Mouse (Mus musculus) ES-E14 (cell line): ENCODE data around the gene Ccl12. TPM values are rescaled to one million over a fixed set of nuclear protein-coding genes. Genes with fewer than 3 reads are reported as not detected.

Experiments used
- DNase-seq: peaks from one replicate; pipeline ENCODE4 v3.0.0-alpha.2; 2013; ENCODE audit warnings: low read depth, low spot score
- H3K27ac ChIP-seq: 2 replicates; pipeline ENCODE4 v1.5.1; 2012; ENCODE audit warnings: low read depth, mild to moderate bottlenecking, low read length, moderate library complexity, mixed read lengths; ENCODE audit not compliant: poor library complexity, insufficient read depth, severe bottlenecking
- H3K36me3 ChIP-seq: 2 replicates; pipeline ENCODE4 v1.6.1; 2012; ENCODE audit warnings: mild to moderate bottlenecking, low read length, moderate library complexity, mixed read lengths; ENCODE audit not compliant: control insufficient read depth, poor library complexity, insufficient read depth, severe bottlenecking
- H3K4me1 ChIP-seq, 2 experiments: fragments of 150-350 bp in 1 of 2; sonication (generic) in 1 of 2; 2 replicates each; pipeline ENCODE4 v1.6.1; 2012; ENCODE audit warnings: low read length in 2 of 2, mild to moderate bottlenecking in 1 of 2, mixed read lengths in 1 of 2; ENCODE audit not compliant: control insufficient read depth in 2 of 2, insufficient read depth in 2 of 2, poor library complexity in 1 of 2
- H3K4me3 ChIP-seq, 2 experiments: fragments of 150-350 bp in 1 of 2; sonication (generic) in 1 of 2; 2 replicates each; pipeline ENCODE4 v1.5.1; 2012; ENCODE audit warnings: low read length in 2 of 2, low read depth in 1 of 2, mild to moderate bottlenecking in 1 of 2, mixed read lengths in 1 of 2; ENCODE audit not compliant: insufficient read depth in 1 of 2, poor library complexity in 1 of 2, severe bottlenecking in 1 of 2
- H3K9ac ChIP-seq: 2 replicates; pipeline ENCODE4 v1.6.1; 2012; ENCODE audit warnings: low read depth, mild to moderate bottlenecking, low read length, mixed read lengths; ENCODE audit not compliant: poor library complexity, insufficient read depth, severe bottlenecking
- H3K9me3 ChIP-seq: fragments of 150-350 bp; sonication (generic); 2 replicates; pipeline ENCODE4 v1.6.1; 2012; ENCODE audit warnings: low read depth, mild to moderate bottlenecking, low read length; ENCODE audit not compliant: control insufficient read depth, insufficient read depth
- CHD2 ChIP-seq: IDR thresholded peaks from 2 replicates; pipeline ENCODE4 v1.6.1; 2014; ENCODE audit warnings: mild to moderate bottlenecking, low read depth, low read length, inconsistent platforms
- HCFC1 ChIP-seq: IDR thresholded peaks from 2 replicates; pipeline ENCODE4 v1.6.1; 2012; ENCODE audit warnings: low read length, inconsistent platforms, borderline replicate concordance; ENCODE audit not compliant: insufficient read depth
- MAFK ChIP-seq: IDR thresholded peaks from 2 replicates; pipeline ENCODE4 v1.6.1; 2014; ENCODE audit warnings: mild to moderate bottlenecking, low read depth, low read length, inconsistent platforms; ENCODE audit not compliant: insufficient read depth
- ZC3H11A ChIP-seq: IDR thresholded peaks from 2 replicates; pipeline ENCODE4 v1.6.1; 2012; ENCODE audit warnings: low read depth, mild to moderate bottlenecking, inconsistent platforms, low read length, borderline replicate concordance
- ZNF384 ChIP-seq: IDR thresholded peaks from 2 replicates; pipeline ENCODE4 v1.6.1; 2012; ENCODE audit warnings: low read depth, low read length, inconsistent platforms
- in situ Hi-C, 2 experiments: fragments of 600-800 bp; cut with MboI; formaldehyde crosslinking; loops; one replicate each; pipeline ENCODE4 v1.15.1; 2025; ENCODE audit warnings: low sequenced_read_pairs in 2 of 2, inconsistent platforms in 1 of 2; ENCODE audit not compliant: unreplicated experiment in 2 of 2
- total RNA-seq: library from RNA; depleted of rRNA; stranded (reverse); fragments of 300-350 nt; gene quantifications from 2 replicates; pipeline ENCODE4 v1.2.3, GENCODE M21; 2012

The Ccl12 gene
- total RNA-seq, 1 experiment, result not detected

DNA sequence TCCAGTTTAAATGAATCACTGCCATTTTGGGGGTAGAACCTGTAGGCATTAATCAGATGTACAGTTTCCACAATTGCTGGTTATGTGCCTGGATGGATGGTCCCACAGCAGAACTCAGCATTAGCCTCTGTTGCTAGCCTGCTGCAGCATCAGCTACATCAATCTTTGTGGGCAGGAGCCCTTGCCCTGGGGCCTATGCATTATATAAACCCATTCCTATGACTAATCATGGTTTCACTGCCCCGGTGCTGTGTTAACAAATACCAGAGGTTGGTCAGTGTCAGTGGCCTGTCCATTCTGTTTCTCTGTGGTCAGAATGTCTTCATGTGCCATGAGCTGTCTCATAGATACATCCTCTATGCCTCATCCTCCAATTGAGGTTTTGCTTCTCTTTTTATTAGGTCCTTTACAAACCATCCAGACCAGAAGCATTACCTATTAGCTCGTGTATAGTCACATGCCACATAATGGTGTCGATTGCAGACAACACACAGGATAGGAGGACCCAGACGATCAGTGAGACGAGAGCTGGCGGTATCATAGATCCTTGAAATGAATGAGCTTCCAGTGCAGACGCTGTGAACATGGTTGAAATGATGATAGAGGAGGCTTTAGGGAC lies 34.6 kb upstream of the Ccl12 start:
- Histone ChIP-seq H3K27ac (no peak overlapping the region), H3K9me3 (no peaks in the 10 kb centered on the region), H3K4me1 (no peaks in the 10 kb centered on the region), H3K9ac (no peak overlapping the region), H3K36me3 (no peaks in the 10 kb centered on the region), H3K4me3 (no peak overlapping the region)
- DNase-seq, result no peak
- in situ Hi-C loops, result no loop called here
- no peak for TF ChIP-seq HCFC1
- no peak for TF ChIP-seq ZNF384
- no peak for TF ChIP-seq MAFK
- TF ChIP-seq CHD2, result no peak
- no peak for TF ChIP-seq ZC3H11A

DNA sequence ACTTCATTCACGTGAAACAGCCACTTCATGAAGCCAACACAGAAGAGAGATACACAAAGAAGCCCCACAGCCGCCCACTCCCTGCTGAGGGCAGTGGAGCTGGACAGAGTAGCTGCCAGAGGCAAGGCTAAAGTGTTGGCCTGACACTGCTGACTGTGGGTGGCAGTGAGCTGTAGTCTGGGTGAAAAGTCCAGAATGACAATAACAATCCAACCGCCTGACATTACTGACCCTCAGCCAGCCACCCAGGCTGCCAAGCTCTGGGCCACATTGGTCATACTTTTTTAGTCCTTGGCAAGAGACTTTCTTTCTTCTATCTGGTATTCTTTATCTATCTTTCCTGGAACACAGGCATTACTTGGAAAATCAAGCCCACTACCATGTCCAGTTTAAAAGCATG lies 30.6 kb upstream of the Ccl12 start:
- no peaks in the 10 kb centered on the region for H3K36me3 ChIP-seq
- H3K27ac ChIP-seq, result no peak overlapping the region
- no peaks in the 10 kb centered on the region for H3K9me3 ChIP-seq
- in situ Hi-C loops, result no loop called here
- H3K9ac ChIP-seq, result no peak overlapping the region
- no peaks in the 10 kb centered on the region for H3K4me1 ChIP-seq
- DNase-seq, result no peak
- TF ChIP-seq HCFC1 (no peak), ZC3H11A (no peak), CHD2 (no peak), MAFK (no peak), ZNF384 (no peak)
- no peak overlapping the region for H3K4me3 ChIP-seq

DNA sequence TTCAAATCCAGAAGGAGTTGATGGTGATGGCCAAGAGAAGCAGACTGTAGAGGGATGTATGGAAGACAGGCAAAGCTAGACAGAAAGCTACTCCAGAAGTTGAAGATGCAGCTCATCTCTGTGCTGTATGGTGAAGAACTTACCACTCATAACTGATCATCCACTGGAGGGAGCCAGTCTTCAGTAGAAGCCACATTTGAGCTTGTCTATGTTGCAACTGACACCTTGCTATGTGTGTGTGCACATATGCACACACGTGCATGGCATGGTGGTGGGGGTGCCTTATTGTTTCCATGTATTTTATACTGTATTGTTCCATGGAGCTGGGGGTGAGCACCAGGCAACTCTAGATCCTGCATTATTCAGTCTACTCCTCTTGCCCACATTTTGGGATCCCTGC lies 29.3 kb upstream of the Ccl12 start:
- Histone ChIP-seq H3K9ac (no peak overlapping the region), H3K36me3 (no peaks in the 10 kb centered on the region), H3K4me3 (no peak overlapping the region), H3K9me3 (no peaks in the 10 kb centered on the region), H3K27ac (no peak overlapping the region), H3K4me1 (no peaks in the 10 kb centered on the region)
- in situ Hi-C loops, result no loop called here
- TF ChIP-seq MAFK, result no peak
- TF ChIP-seq CHD2, result no peak
- no peak for TF ChIP-seq ZC3H11A
- DNase-seq, result no peak

DNA sequence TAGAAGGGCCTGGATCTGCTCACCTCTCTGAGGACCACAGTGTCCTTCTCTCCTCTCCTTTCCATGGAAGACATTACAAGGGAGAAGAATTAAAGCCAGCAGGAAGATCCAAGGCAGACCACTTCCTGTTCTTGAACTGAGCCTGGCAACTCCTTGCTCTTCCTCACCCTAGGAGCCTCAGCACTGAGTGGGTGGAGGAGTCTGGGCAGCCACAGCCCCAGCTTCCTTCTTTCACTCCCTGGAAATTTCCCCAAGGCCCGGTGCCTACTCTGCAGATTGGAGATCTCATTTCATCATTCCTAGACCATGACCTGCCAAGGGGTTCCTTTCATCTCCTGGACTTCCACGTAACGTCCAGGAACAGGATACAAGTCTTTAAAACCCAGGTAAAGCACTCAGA lies 28.7 kb upstream of the Ccl12 start:
- H3K4me1 ChIP-seq, result no peaks in the 10 kb centered on the region
- no peak overlapping the region for H3K4me3 ChIP-seq
- H3K27ac ChIP-seq, result no peak overlapping the region

DNA sequence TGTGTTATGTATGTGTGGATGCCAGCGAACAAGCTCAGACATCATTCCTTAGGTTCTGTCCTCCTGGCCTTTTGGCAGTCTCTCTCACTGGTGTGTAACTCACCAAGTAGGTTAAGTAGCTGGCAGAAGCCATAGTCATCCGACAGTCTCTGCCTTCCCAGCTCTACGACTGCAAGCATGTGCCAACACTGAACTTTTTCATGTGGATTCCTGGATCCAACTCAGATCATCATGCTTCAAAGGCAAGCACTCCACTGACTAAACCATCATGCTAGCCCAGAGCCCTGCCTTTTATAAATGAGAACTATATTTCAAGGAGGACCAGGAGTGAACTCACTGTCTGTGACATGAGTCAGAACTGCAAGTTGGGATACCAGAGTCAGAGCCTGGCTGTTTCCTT lies 28.0 kb upstream of the Ccl12 start:
- Histone ChIP-seq H3K4me3 (no peak overlapping the region), H3K9ac (no peak overlapping the region), H3K36me3 (no peaks in the 10 kb centered on the region), H3K27ac (no peak overlapping the region), H3K9me3 (no peaks in the 10 kb centered on the region), H3K4me1 (no peaks in the 10 kb centered on the region)
- in situ Hi-C loops, result no loop called here
- TF ChIP-seq ZC3H11A (no peak), MAFK (no peak)
- DNase-seq, result no peak

More for the DNA sequence above, 28.7 kb upstream of the Ccl12 start:
- H3K9ac ChIP-seq, result no peak overlapping the region
- in situ Hi-C loops, result no loop called here
- H3K36me3 ChIP-seq, result no peaks in the 10 kb centered on the region
- TF ChIP-seq ZNF384 (no peak), CHD2 (no peak), ZC3H11A (no peak), MAFK (no peak), HCFC1 (no peak)
- DNase-seq, result no peak
- H3K9me3 ChIP-seq, result no peaks in the 10 kb centered on the region
